Mouse (Mus musculus): ENCODE measurements around the gene Tex44. TPM values are rescaled to one million over a fixed set of nuclear protein-coding genes. Genes with fewer than 3 reads are reported as not detected.

Tex44 gene
- total and polyA plus RNA-seq, 2 experiments from 2014 or later = not detected

GRCm38 (mm10) chr1:86393219-86393618 lies 32.9 kb upstream of the Tex44 start:
- Histone ChIP-seq H3K36me3 (ENCODE audit: insufficient read depth, low read length) (no peaks in the 10 kb centered on the region), H3K9ac (replicated peaks; ENCODE audit: low read length) (no peak overlapping the region), H3K27ac (no peak overlapping the region), H3K4me2 (ENCODE audit: low read depth, low read length) (no peak overlapping the region), H3K27me3 (ENCODE audit: insufficient read depth, low read length) (no peaks in the 10 kb centered on the region), H3K4me3 (ENCODE audit: low read length) (no peak overlapping the region), H3K9me3 (ENCODE audit: low read length) (no peaks in the 10 kb centered on the region), H3K4me1 (ENCODE audit: insufficient read depth, low read length) (no peaks in the 10 kb centered on the region)
- 92% methylated on average over 3 of the region's 3 CpGs for WGBS
- DNase-seq (ENCODE audit: low spot score) (no peak), ATAC-seq (no peak)
- no peak for TF ChIP-seq CTCF (IDR thresholded peaks at IDR 0.05; ENCODE audit: low read depth)

GRCm38 (mm10) chr1:86394246-86394645 lies 31.9 kb upstream of the Tex44 start:
- ATAC-seq (no peak), DNase-seq (ENCODE audit: low spot score) (no peak)
- WGBS = 92% methylated on average over 3 of the region's 3 CpGs
- no peak for TF ChIP-seq CTCF (IDR thresholded peaks at IDR 0.05; ENCODE audit: low read depth)
- Histone ChIP-seq H3K9ac (replicated peaks; ENCODE audit: low read length) (no peak overlapping the region), H3K4me2 (ENCODE audit: low read depth, low read length) (no peak overlapping the region), H3K36me3 (ENCODE audit: insufficient read depth, low read length) (no peaks in the 10 kb centered on the region), H3K4me1 (ENCODE audit: insufficient read depth, low read length) (no peaks in the 10 kb centered on the region), H3K9me3 (ENCODE audit: low read length) (no peaks in the 10 kb centered on the region), H3K4me3 (ENCODE audit: low read length) (no peak overlapping the region), H3K27ac (no peak overlapping the region), H3K27me3 (ENCODE audit: insufficient read depth, low read length) (no peaks in the 10 kb centered on the region)

GRCm38 (mm10) chr1:86395897-86396296 lies 30.2 kb upstream of the Tex44 start:
- ATAC-seq = no peak
- WGBS = 71% methylated on average over 7 of the region's 7 CpGs
- no peak overlapping the region for H3K4me3 ChIP-seq (ENCODE audit: low read length)
- no peaks in the 10 kb centered on the region for H3K36me3 ChIP-seq (ENCODE audit: insufficient read depth, low read length)
- H3K9ac ChIP-seq (replicated peaks; ENCODE audit: low read length) = no peak overlapping the region
- no peak overlapping the region for H3K27ac ChIP-seq
- no peak for DNase-seq (ENCODE audit: low spot score)
- H3K4me1 ChIP-seq (ENCODE audit: insufficient read depth, low read length) = no peaks in the 10 kb centered on the region
- H3K4me2 ChIP-seq (ENCODE audit: low read depth, low read length) = no peak overlapping the region
- no peaks in the 10 kb centered on the region for H3K9me3 ChIP-seq (ENCODE audit: low read length)
- peak; percentile 37; the same call in 1 of the 2 replicates for TF ChIP-seq CTCF (IDR thresholded peaks at IDR 0.05; ENCODE audit: low read depth)
- H3K27me3 ChIP-seq (ENCODE audit: insufficient read depth, low read length) = no peaks in the 10 kb centered on the region

GRCm38 (mm10) chr1:86397621-86398020 lies 28.5 kb upstream of the Tex44 start:
- H3K9me3 ChIP-seq (ENCODE audit: low read length) = no peaks in the 10 kb centered on the region
- TF ChIP-seq CTCF (IDR thresholded peaks at IDR 0.05; ENCODE audit: low read depth) = no peak
- H3K4me3 ChIP-seq (ENCODE audit: low read length) = no peak overlapping the region
- H3K4me1 ChIP-seq (ENCODE audit: insufficient read depth, low read length) = no peaks in the 10 kb centered on the region
- no peak overlapping the region for H3K4me2 ChIP-seq (ENCODE audit: low read depth, low read length)
- DNase-seq (ENCODE audit: low spot score) = no peak
- no peak for ATAC-seq
- H3K36me3 ChIP-seq (ENCODE audit: insufficient read depth, low read length) = no peaks in the 10 kb centered on the region
- H3K9ac ChIP-seq (replicated peaks; ENCODE audit: low read length) = no peak overlapping the region
- no peak overlapping the region for H3K27ac ChIP-seq
- 81% methylated on average over 8 of the region's 8 CpGs for WGBS
- no peaks in the 10 kb centered on the region for H3K27me3 ChIP-seq (ENCODE audit: insufficient read depth, low read length)

- WGBS = 70% methylated on average over 7 of the region's 7 CpGs
- no peak for DNase-seq (ENCODE audit: low spot score)
- ATAC-seq = no peak
- no peak for TF ChIP-seq CTCF (IDR thresholded peaks at IDR 0.05; ENCODE audit: low read depth)
- Histone ChIP-seq H3K9ac (replicated peaks; ENCODE audit: low read length) (no peak overlapping the region), H3K4me3 (ENCODE audit: low read length) (no peak overlapping the region), H3K27ac (no peak overlapping the region), H3K27me3 (ENCODE audit: insufficient read depth, low read length) (no peaks in the 10 kb centered on the region), H3K4me1 (ENCODE audit: insufficient read depth, low read length) (no peaks in the 10 kb centered on the region), H3K36me3 (ENCODE audit: insufficient read depth, low read length) (no peaks in the 10 kb centered on the region), H3K9me3 (ENCODE audit: low read length) (no peaks in the 10 kb centered on the region), H3K4me2 (ENCODE audit: low read depth, low read length) (no peak overlapping the region)
Observed at GRCm38 (mm10) chr1:86398222-86398621, 27.9 kb upstream of the Tex44 start.

- Histone ChIP-seq H3K9me3 (ENCODE audit: low read length) (no peaks in the 10 kb centered on the region), H3K4me3 (ENCODE audit: low read length) (no peak overlapping the region), H3K4me1 (ENCODE audit: insufficient read depth, low read length) (no peaks in the 10 kb centered on the region), H3K9ac (replicated peaks; ENCODE audit: low read length) (no peak overlapping the region), H3K27me3 (ENCODE audit: insufficient read depth, low read length) (no peaks in the 10 kb centered on the region), H3K36me3 (ENCODE audit: insufficient read depth, low read length) (no peaks in the 10 kb centered on the region), H3K27ac (no peak overlapping the region), H3K4me2 (ENCODE audit: low read depth, low read length) (no peak overlapping the region)
- TF ChIP-seq CTCF (IDR thresholded peaks at IDR 0.05; ENCODE audit: low read depth) = no peak
- ATAC-seq = no peak
- DNase-seq (ENCODE audit: low spot score) = no peak
- WGBS = 76% methylated on average over 3 of the region's 3 CpGs
Observed at GRCm38 (mm10) chr1:86399322-86399721, 26.8 kb upstream of the Tex44 start.

- H3K4me2 ChIP-seq (ENCODE audit: low read depth, low read length) = no peak overlapping the region
- no peaks in the 10 kb centered on the region for H3K4me1 ChIP-seq (ENCODE audit: insufficient read depth, low read length)
- no peak overlapping the region for H3K9ac ChIP-seq (replicated peaks; ENCODE audit: low read length)
- no peak overlapping the region for H3K27ac ChIP-seq
- DNase-seq (ENCODE audit: low spot score) (no peak), ATAC-seq (no peak)
- H3K27me3 ChIP-seq (ENCODE audit: insufficient read depth, low read length) = no peaks in the 10 kb centered on the region
- TF ChIP-seq CTCF (IDR thresholded peaks at IDR 0.05; ENCODE audit: low read depth) = no peak
- WGBS = 74% methylated on average over 8 of the region's 8 CpGs
- H3K9me3 ChIP-seq (ENCODE audit: low read length) = no peaks in the 10 kb centered on the region
- no peak overlapping the region for H3K4me3 ChIP-seq (ENCODE audit: low read length)
- H3K36me3 ChIP-seq (ENCODE audit: insufficient read depth, low read length) = no peaks in the 10 kb centered on the region
Observed at GRCm38 (mm10) chr1:86400096-86400754, 25.9 kb upstream of the Tex44 start.
